Mouse (Mus musculus) adrenal gland, postnatal 36 days (tissue): ENCODE measurements around the gene Plxnb1. TPM values are rescaled to one million over a fixed set of nuclear protein-coding genes. Genes with fewer than 3 reads are reported as not detected.

Experiments
- DNase-seq, 2 experiments: peaks; one replicate each; pipeline ENCODE4 v3.0.0; 2021; ENCODE audit warnings: mixed read lengths in 1 of 2
- long read RNA-seq, 2 experiments: library from polyadenylated mRNA; stranded (forward); transcript quantifications; one replicate each; pipeline ENCODE4 v2.0.0; 2021; ENCODE audit warnings: borderline sequencing depth in 2 of 2
- total RNA-seq, 2 experiments: library from RNA; stranded (reverse); gene quantifications; 2 replicates each; pipeline ENCODE4 v1.2.3; 2021

The Plxnb1 gene
- 100 to 1,000 TPM in 1 of 2 experiments, 10 to 100 TPM in 1; 82.7 to 123 TPM for total RNA-seq
- long read RNA-seq, experiment 1, partial matches to known transcripts, result 46 of 83 reads
- long read RNA-seq, experiment 1, other reads (novel, unspliced or antisense), result 37 of 83 reads
- long read RNA-seq, experiment 2, partial matches to known transcripts, result 5 of 8 reads
- long read RNA-seq, experiment 2, other reads (novel, unspliced or antisense), result 3 of 8 reads

GRCm38 (mm10) chr9:109095137-109095982 lies at the start of gene Plxnb1:
Plxnb1 (plus strand) TSS chr9:109095389.
- peak; percentile 83 to 89 for DNase-seq

- peak; percentile 69 to 79 for DNase-seq
Measured at GRCm38 (mm10) chr9:109046306-109046705, 48.9 kb upstream of the Plxnb1 start.

DNA sequence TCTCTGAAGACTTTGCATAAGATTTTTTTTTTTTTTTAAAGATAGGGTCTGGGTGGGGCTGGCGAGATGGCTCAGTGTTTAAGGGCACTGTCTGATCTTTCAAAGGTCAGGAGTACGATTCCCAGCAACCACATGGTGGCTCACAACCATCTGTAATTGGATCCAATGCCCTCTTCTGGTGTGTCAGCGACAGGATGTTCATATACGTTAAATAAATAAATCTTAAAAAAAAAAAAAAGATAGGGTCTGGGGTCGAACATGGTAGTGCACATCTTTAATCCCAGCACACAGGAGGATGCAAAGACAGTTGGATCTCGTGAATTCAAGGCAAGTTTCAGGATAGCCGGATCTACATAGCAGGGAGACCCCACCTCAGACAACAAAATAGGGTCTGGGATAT lies 45.9 kb upstream of the Plxnb1 start:
- no peak for DNase-seq

- DNase-seq, result no peak
Measured at GRCm38 (mm10) chr9:109049996-109050673, 45.1 kb upstream of the Plxnb1 start.

- DNase-seq, result no peak
Measured at GRCm38 (mm10) chr9:109050674-109050997, 44.6 kb upstream of the Plxnb1 start.

GRCm38 (mm10) chr9:109051011-109051501 lies 44.1 kb upstream of the Plxnb1 start:
- no peak for DNase-seq

- DNase-seq, result no peak
Measured at GRCm38 (mm10) chr9:109051651-109052489, 43.3 kb upstream of the Plxnb1 start.

GRCm38 (mm10) chr9:109052490-109053260 lies 42.5 kb upstream of the Plxnb1 start:
- DNase-seq, result no peak

DNA sequence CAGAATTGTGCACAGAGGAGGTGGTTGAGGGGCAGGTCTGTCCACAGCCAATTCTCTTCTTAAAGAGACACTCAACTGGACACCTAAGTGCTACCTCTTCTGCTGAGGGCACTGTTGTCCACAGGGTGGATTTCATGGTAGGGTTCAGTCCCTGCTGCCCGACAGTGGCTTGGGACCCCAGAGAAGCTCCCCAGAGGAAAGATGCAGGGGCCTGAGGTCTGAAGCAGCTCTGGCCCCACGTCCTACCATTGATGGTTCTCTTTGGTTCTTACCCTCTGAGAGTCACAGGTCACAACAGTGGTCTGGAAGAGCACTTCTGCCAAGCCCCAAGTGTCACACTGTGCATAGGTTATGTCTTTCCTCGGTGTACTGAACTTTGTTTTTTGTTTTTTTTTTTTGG lies 41.8 kb upstream of the Plxnb1 start:
- DNase-seq, result no peak

DNA sequence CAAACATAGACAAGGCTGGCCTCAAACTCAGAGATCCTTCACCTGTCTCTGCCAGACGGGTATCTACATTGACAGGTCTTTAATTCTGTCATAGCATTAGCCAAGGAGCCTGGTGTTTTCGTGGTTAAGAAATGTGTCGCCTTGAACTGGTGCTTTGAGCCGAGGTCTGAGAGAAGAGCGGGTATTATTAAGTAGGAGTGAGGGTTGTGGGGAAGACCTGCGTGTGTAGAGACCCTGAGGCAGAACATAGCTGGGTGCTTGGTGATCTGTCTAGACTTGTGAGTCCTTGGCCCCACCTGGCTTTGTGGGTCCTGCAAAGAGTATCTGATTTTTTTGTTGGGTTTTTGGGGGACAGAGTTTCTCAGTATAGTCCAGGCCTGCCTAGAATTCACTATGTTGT lies 41.3 kb upstream of the Plxnb1 start:
- no peak for DNase-seq

DNA sequence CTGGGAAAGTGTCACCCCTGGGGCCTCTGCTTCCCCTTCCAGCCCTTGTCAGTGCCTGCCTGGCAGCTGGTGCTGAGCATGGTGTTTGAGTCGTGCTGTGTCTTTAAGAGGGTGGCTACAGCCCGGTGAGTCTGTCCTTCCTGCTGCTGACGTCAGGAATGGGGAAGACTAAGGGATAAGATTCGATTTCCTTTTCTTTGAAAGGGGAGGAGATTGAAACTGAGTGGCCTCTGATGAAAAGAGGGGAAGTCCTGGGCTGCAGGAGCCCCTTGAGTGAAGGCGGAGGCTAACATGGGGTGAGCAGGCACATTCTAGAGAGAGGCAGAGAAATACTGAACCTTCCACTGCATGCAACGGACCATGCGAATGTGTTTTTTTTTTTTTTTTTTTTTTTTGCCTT lies 40.5 kb upstream of the Plxnb1 start:
- DNase-seq, result peak; percentile 78 to 81

DNA sequence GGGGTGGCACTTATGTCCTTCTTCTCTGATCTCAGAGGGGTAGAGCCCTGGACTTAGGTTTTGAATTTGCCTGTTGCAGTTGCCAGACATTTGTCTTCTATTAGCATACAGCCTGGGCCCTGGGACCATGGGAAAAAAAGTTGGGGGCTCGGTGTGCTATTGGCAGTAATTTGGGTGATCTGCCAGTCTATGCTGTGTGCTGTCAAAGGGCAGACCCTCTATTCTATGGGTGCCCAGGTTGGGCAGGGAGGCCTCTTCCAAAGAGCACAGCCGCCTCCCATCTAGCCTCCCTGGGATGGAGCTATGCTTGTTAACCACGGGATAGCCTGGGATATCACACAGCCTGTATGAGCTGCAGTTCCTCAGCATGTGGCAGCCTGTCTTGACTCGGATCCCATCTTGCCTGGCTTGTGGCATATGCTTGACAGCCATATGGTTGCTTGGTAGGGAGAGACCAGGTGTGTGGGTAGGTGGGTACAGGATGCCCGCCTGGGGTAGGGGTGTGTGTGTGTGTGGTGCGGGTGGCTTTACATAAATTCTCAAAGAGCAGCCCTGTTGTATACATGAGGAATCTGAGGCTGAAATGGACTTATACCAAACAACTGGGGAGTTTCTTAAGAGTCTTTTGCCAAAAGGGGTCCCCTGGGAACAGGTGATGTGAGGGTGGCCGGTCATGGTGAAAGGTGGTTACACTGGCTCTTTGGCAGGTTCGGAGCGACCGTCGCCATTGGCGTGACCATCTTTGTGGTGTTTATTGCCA lies 39.7 kb upstream of the Plxnb1 start:
- DNase-seq, result no peak

DNA sequence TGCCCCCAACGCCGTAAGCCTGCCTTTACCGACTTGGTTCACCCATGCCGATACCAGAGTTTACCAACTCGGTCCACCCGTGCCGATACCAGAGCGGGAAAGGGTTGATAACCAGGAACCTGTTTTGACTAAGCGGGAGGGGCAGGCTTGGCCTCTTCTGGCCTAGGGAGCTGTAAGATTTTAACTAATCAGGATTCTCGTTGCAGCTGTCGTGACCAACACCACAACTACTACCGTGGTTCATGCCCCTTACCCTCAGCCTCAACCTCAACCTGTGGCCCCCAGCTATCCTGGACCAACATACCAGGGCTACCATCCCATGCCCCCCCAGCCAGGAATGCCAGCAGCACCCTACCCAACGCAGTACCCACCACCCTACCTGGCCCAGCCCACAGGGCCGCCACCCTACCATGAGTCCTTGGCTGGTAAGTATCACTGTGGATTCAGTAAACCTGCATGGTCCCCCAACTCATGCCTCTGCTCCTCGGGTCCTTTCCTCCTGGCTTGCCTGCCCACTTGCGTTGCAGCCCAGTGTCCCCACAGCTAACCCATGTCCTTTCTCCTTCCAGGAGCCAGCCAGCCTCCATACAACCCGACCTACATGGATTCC lies 39.0 kb upstream of the Plxnb1 start:
- no peak for DNase-seq

DNA sequence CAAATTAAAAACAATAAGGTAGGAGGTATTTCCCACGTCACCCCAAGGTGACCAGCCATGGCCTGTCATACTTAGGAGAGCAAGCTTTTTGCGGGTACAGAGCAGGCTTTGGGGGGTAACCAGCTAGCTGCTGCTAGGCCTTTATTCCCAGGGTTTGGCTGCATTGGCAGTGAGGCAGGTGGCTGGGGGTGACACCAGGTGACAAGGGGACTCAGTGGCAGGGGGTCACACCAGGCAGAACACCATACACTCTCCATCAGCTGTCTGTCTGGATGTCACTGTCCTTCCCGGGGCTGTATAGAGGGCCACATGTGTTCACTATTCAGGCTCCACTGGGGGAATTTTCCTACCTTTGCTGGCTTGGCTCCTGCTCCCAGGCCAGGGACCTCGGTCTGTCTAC lies 38.3 kb upstream of the Plxnb1 start:
- DNase-seq, result no peak

- DNase-seq, result no peak
Measured at GRCm38 (mm10) chr9:109057543-109057942, 37.6 kb upstream of the Plxnb1 start.

DNA sequence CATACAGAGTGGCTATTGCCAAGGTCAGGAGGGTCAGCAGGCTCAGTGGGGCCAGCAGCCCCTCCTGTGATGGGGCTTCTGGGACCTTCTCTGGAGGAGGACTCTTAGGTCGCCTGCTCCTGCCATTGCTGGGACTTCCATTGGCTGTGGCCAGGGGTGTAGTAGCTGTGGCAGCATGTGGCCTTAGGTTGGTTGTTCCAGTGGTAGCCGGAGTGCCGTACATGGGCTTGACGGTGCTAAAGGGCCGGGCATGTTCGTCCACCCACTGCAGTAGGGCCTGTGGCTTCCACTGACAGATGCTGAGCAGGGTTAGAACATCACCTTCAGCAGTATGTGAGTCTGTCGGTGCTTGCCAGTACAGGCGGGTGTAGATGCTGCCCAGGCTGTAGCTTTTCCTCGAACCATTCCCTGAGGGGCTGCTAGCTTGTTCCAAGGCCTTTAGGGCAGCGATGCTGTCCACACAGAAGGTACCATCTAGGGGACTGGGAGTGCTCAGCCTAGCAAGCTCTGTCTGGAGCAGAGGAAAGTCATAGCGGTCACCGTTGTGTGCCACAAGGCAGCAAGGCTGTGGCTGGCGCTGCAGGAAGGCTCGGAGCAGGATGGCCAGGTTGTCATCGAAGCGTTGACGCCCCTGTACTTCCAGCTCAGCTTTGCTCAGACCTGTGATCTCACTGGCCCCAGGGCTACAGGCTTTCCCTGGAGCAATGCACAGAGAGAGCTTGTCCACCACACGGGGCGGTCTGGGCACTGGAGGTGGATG lies 37.0 kb upstream of the Plxnb1 start:
- no peak for DNase-seq

GRCm38 (mm10) chr9:109059136-109059903 lies 35.9 kb upstream of the Plxnb1 start, which contains the start of gene Trex1:
Trex1 (minus strand) TSS chr9:109059734.
- DNase-seq, result peak; percentile 94 to 95

DNA sequence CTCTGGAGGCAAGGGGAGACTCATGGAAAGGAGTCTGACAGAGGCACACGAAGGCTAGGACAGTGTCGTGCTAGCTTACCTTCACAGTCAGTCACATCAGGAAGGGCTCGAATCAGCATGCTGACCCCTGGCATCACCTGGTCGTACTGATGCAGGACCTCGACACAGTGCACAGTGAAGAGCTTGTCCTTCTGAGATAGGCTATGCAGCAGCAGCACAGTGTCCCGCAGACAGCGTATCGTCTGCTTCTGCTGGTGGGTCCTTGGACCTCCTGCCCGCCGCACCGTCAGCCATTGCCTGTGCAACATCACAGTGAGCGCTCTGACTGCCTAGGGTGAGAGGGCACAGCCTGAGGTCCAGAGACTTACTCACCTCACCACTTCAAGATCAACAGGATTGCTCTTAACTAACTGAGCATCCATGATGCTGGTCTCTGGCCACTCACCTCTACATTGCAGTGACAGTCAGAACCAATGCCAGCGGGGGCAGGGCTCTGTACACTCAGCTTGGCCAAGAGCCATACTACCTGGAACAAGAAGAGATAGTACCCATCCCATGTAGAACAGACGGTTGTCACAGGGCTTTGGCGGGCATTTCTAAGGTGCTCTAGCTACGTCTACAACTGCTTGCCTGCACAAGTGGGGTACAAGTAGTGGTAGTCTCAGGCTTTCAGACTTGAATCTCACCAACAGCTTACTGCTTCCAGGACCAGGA lies 34.8 kb upstream of the Plxnb1 start:
- DNase-seq, result no peak
